Mouse (Mus musculus): Measurements from ENCODE around the gene Acer1.

Acer1 gene

GRCm38 (mm10) chr17:56989467-56990114, 7.7 kb upstream of the Acer1 start:
- in situ Hi-C loops (cut with MboI; ENCODE audit: low sequenced_read_pairs), result no loop called here

GRCm38 (mm10) chr17:56988921-56989430, 7.0 kb upstream of the Acer1 start:
- in situ Hi-C loops (cut with MboI; ENCODE audit: low sequenced_read_pairs), result no loop called here

DNA sequence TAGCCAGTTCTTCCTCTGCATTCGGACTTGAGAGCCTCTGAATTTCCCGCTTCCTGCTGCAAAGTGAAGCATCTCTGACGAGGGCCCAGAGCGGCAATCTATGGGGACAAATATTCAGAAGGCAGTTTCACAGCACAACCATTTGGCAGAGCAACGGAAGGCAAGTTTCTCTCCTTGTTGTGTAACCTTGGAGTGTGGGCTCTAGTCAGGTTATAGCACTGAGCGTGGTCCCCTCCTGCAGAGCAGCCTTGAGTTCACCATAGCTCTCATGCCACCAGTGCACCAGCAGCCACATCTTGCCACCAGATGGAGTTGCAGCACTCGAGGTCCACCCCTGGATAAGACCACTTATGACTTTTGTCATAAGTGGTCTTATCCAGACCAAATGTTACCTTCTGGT, 6.5 kb upstream of the Acer1 start:
- in situ Hi-C loops (cut with MboI; ENCODE audit: low sequenced_read_pairs), result no loop called here

DNA sequence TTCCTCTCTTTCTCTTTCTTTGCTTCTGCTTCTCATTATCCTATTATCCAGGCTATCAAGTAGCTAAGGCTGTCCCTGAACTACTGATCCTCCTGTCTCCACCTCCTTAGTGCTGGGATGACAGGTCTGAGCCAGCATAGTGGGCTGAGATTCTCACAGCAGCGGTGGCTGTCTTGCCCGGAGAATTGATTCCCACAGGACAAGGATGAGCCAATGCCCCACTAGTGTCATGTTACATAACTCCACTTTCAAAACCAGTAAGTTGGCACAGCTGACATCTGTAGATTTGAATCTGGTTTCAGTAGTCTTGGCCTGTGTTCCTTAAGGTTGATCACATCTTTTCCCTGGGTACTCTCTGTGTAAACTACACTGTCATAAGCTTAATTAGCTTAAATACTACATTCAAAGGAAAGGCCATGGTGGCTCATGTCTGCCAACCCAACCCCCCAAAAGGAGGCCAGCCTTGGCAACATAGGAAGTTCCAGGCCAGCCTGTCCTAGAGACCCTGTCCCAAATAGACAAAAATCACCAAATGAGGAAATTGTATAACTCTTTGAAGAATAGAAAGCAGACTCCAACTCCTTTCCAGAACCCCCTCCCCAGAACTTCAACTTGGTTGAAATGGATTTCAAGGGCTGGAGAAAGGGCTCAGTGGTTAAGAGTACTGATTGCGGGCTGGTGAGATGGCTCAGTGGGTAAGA, 4.3 kb upstream of the Acer1 start:
- in situ Hi-C loops (cut with MboI; ENCODE audit: low sequenced_read_pairs), result no loop called here

DNA sequence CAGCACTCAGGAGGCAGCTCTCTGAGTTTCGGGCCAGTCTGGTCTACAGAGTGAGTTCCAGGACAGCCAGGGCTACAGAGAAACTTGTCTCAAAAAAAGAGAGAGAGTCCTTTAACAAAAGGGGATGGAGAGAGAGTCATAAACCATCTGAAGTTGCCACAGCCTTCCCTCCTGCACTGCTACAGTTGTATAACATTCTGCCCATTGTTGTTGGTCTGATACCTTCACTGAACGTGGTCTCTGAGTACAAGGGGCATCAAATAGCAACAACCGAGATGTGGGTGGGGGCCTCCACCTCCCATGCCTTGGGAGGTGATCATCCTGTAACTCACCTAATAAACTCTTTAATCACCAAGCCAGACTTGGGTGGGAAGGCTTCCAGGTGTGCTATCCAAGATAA, 3.7 kb upstream of the Acer1 start:
- in situ Hi-C loops (cut with MboI; ENCODE audit: low sequenced_read_pairs), result no loop called here

DNA sequence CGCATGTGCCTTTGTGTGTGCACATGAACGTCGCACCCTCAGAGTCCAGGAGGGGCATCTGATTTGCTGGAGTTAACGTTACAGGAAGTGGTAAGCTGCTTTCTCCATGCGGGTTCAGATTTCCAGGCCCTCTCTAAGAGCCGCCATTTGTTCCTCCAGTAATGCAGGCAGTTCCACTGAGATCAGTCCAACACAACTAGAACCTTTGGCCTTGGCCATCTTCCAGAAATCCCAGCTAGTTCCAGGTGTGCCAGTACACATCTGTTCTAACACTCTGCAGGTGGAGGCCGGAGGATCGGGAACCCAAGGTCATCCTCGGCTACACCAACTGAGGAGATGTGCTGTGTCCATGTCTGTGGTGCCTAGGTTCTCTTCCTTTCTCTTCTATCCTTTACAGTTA, 3.0 kb upstream of the Acer1 start:
- in situ Hi-C loops (cut with MboI; ENCODE audit: low sequenced_read_pairs), result no loop called here

DNA sequence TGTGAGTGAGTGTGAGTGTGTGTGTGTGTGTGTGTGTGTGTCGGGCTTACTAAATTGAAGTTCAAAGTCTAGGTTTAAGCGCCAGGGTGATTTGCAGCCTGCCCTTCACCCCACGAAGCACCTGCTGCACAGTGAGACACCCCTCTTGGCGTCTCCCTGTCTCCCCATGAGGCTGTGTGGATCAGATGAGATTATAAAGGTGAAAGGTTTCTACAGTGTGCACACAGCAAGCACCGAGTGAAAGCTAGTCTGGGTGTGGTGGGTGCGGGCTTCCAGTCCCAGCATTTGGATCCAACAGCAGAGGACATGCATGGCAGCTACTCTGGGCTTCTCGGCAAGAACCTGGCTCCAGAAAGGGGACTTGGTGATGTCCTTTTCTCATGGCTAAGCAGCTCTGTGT, 877 bp downstream of the Acer1 start:
- in situ Hi-C loops (cut with MboI; ENCODE audit: low sequenced_read_pairs), result no loop called here

- in situ Hi-C loops (cut with MboI; ENCODE audit: low sequenced_read_pairs), result no loop called here
These were observed 2.4 kb downstream of the Acer1 start for GRCm38 (mm10) chr17:56979524-56979923.

GRCm38 (mm10) chr17:56976531-56977390, 5.2 kb downstream of the Acer1 start:
- in situ Hi-C loops (cut with MboI; ENCODE audit: low sequenced_read_pairs), result no loop called here

GRCm38 (mm10) chr17:56975391-56975790, 6.5 kb downstream of the Acer1 start:
- in situ Hi-C loops (cut with MboI; ENCODE audit: low sequenced_read_pairs), result no loop called here

DNA sequence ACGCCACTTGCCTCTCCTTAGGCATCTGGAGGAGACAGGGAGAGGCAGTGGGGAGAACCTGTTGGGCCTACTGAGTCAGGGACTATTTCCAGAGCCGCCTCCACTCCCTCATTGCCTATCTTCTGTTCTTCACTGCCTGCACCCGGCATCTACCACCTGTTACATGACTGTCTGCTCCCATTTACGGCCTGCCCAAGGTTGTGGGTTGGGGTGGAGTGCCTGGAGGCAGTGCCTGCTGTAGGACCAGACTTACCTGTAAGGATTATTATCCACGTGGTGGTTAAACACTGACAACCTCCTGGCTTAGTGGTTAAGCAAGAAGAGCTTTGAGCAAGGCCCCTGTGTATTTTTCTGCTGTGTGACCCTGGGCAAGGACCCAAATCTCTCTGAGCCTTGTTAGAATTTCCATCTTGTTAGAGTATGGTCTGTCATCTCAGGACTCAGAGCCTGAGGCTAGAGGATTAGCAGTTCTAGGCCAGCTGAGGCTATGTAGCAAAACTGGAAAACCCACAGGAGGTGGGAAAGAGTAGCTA, 7.2 kb downstream of the Acer1 start:
- in situ Hi-C loops (cut with MboI; ENCODE audit: low sequenced_read_pairs), result no loop called here

- in situ Hi-C loops (cut with MboI; ENCODE audit: low sequenced_read_pairs), result no loop called here
These were observed 7.8 kb downstream of the Acer1 start for GRCm38 (mm10) chr17:56973956-56974707.

GRCm38 (mm10) chr17:56970081-56970480, 11.8 kb downstream of the Acer1 start:
- in situ Hi-C loops (cut with MboI; ENCODE audit: low sequenced_read_pairs), result no loop called here

- in situ Hi-C loops (cut with MboI; ENCODE audit: low sequenced_read_pairs), result no loop called here
These were observed 12.6 kb downstream of the Acer1 start for GRCm38 (mm10) chr17:56969321-56969720.

DNA sequence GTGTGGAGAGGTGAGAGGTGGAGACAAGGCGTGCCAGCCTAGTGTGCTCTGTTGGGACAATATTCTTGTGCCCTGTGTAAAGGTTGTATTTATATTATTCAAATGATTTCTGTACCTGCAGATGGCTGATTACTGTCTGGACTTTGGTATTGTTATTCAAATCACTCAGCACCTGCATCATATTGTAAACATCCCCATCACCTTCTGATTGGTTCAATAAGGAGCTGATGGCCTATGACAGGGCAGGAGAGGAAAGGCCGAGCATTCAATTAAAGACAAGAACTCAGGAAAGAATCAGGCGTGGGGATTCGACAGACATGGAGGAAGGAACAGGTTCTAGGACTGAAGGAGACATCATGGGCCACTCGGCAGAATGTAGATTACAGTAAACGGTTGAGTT, 18.3 kb downstream of the Acer1 start:
- in situ Hi-C loops (cut with MboI; ENCODE audit: low sequenced_read_pairs), result no loop called here

DNA sequence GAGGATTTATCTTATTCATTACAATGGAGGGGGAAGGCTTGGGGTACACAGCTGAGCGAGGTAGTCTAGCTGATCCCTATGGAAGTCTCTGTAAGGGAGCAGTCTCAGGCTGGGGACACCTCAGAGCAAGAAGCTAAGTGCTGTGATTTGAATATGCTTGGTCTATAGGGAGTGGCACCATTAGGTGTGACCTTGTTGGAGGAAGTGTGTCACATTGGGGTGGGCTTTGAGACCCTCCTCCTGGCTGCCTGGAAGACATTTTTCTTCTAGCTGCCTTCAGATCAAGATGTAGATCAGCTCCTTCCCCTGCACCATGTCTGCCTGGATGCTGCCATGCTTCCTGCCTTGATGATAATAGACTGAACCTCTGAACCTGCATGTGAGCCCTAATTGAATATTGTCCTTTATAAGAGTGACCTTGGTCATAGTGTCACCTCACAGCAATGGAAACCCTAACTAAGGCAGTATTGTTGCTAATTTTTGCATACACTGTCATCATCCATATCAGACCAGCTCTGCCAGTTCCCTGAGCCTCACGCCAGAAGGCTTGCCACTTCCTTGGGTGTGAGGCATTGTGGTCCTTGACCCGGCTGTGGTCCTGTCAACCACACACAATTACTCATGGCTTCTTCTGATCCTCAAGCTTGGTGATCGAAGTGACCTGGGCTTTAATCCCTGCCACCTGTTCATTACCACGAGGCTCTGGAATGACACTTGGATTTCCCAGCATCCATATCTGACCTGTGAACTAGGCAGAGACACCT, 19.1 kb downstream of the Acer1 start:
- in situ Hi-C loops (cut with MboI; ENCODE audit: low sequenced_read_pairs), result no loop called here

DNA sequence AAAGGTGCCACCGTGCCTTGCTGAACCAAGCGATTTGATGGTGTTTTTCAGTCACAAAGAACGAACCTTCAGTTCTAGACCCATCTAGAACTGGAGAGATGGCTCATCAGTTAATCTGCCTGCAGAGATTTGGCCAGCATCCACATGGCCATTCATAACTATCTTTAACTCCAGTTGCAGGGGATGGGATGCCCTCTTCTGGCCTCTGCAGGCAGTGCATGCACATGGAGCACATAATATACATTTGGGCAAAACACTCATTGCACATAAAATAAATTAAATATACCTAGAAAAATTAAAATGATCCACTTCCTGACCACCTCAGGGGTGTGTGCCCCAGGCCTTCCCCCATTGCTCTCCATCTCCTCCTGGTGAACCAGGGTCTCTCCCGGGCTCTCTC, 20.0 kb downstream of the Acer1 start:
- in situ Hi-C loops (cut with MboI; ENCODE audit: low sequenced_read_pairs), result no loop called here

GRCm38 (mm10) chr17:56958667-56959066, 23.3 kb downstream of the Acer1 start:
- in situ Hi-C loops (cut with MboI; ENCODE audit: low sequenced_read_pairs), result no loop called here

DNA sequence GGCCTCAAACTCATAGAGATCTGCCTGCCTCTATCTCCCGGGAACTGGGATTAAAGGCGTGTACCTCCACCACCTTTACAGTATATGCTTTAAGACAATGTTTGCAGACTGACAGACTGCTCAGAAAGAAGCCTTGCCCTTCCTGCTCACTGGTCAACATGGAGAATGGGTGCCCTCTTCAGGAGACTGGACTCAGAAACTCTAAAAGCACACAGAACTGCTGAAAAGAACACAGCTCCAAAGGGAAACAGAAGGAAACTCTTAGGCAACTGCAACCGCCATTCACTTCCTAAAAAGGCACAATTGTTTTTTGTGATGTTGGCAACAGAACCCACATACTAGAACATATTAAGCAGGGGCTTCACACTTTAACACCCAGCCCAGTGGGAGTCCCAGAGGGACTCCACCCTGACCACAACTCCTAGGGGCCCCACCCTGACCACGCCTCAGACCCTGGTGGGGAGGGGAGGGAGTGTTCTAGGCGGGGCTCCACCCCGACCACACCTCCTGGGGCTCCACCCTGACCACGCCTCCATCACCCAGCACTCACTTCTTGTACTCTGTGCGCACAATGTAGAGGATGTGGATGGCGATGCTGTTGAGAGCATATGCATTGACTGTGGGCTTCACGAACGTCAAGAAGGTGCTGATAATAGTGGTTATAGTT, 24.0 kb downstream of the Acer1 start:
- in situ Hi-C loops (cut with MboI; ENCODE audit: low sequenced_read_pairs), result no loop called here

All from CH12F3 (cell line).